Mouse (Mus musculus): ENCODE measurements at regions not wholly inside any gene's neighbourhood (a gene's known extent, or its start where the extent isn't known, plus 50 kb on each side); places are given as distances from the start of the nearest gene placed in this dataset.

- no peak for DNase-seq
Measured at GRCm38 (mm10) chr12:106504285-106504684, 494.3 kb downstream of the Vrk1 start.

- DNase-seq, result no peak
Measured at GRCm38 (mm10) chr12:106514057-106514456, 504.0 kb downstream of the Vrk1 start.

GRCm38 (mm10) chr12:106515257-106515788, 505.3 kb downstream of the Vrk1 start:
- DNase-seq, result no peak

GRCm38 (mm10) chr12:106519141-106519540, 509.1 kb downstream of the Vrk1 start:
- DNase-seq, result no peak

- no peak for DNase-seq
Measured at GRCm38 (mm10) chr12:106524411-106524810, 514.4 kb downstream of the Vrk1 start.

- DNase-seq, result no peak
Measured at GRCm38 (mm10) chr12:106527116-106527515, 517.1 kb downstream of the Vrk1 start.

- no peak for DNase-seq
Measured at GRCm38 (mm10) chr12:106527699-106528434, 517.8 kb downstream of the Vrk1 start.

- no peak for DNase-seq
Measured at GRCm38 (mm10) chr12:106528521-106528920, 518.5 kb downstream of the Vrk1 start.

GRCm38 (mm10) chr12:106529175-106529574, 519.1 kb downstream of the Vrk1 start:
- no peak for DNase-seq

- no peak for DNase-seq
Measured at GRCm38 (mm10) chr12:106535086-106535485, 525.1 kb downstream of the Vrk1 start.

- DNase-seq, result no peak
Measured at GRCm38 (mm10) chr12:106535628-106536288, 525.7 kb downstream of the Vrk1 start.

GRCm38 (mm10) chr12:106536289-106536636, 526.2 kb downstream of the Vrk1 start:
- DNase-seq, result no peak

GRCm38 (mm10) chr12:106540003-106540402, 530.0 kb downstream of the Vrk1 start:
- no peak for DNase-seq

GRCm38 (mm10) chr12:106559566-106559965, 549.5 kb downstream of the Vrk1 start:
- DNase-seq, result no peak

- no peak for DNase-seq
Measured at GRCm38 (mm10) chr12:106565263-106565681, 555.2 kb downstream of the Vrk1 start.

GRCm38 (mm10) chr12:106566361-106566760, 556.3 kb downstream of the Vrk1 start:
- DNase-seq, result no peak

- DNase-seq, result no peak
Measured at GRCm38 (mm10) chr12:106567116-106567515, 557.1 kb downstream of the Vrk1 start.

GRCm38 (mm10) chr12:106568541-106569085, 558.6 kb downstream of the Vrk1 start:
- DNase-seq, result no peak

- DNase-seq, result no peak
Measured at GRCm38 (mm10) chr12:106572956-106573355, 562.9 kb downstream of the Vrk1 start.

GRCm38 (mm10) chr12:106582760-106583159, 572.7 kb downstream of the Vrk1 start:
- no peak for DNase-seq

- DNase-seq, result no peak
Measured at GRCm38 (mm10) chr12:106585626-106586025, 575.6 kb downstream of the Vrk1 start.

GRCm38 (mm10) chr12:106592686-106593085, 582.7 kb downstream of the Vrk1 start:
- DNase-seq, result no peak

- DNase-seq, result no peak
Measured at GRCm38 (mm10) chr12:106597636-106598035, 587.6 kb downstream of the Vrk1 start.

GRCm38 (mm10) chr12:106607240-106607639, 597.2 kb downstream of the Vrk1 start:
- DNase-seq, result no peak

All from cerebellum, adult 9-10 months (tissue).